Mouse (Mus musculus) stomach, postnatal 0 days (tissue): ENCODE measurements around the gene Tm2d1.

Source experiments
- CTCF ChIP-seq: IDR thresholded peaks from 2 replicates; pipeline ENCODE4 v1.5.1; 2016; ENCODE audit warnings: antibody characterized with exemption, low read depth, mild to moderate bottlenecking, moderate library complexity
- EP300 ChIP-seq: optimal IDR thresholded peaks from 2 replicates; pipeline ENCODE3; 2016; ENCODE audit warnings: antibody characterized with exemption

GRCm38 (mm10) chr4:98322223-98322622, 60.9 kb downstream of the Tm2d1 start:
- TF ChIP-seq EP300 (no peak), CTCF (peak; percentile 99)
